Mouse (Mus musculus) limb, embryonic 13.5 days (tissue): ENCODE data around the gene Brd3os. TPM values are rescaled to one million over a fixed set of nuclear protein-coding genes. Genes with fewer than 3 reads are reported as not detected.
A peak's percentile ranks its signal among the peaks of the same experiment; 100 is the strongest.

Source experiments
- ATAC-seq: fragments of 200-750 bp; cut with Nextera tagmentation; 2 replicates; pipeline ENCODE4 v1.8.0; 2017; ENCODE audit warnings: low read depth, moderate number of reproducible peaks, moderate TSS enrichment; ENCODE audit not compliant: low FRiP score
- H3K27ac ChIP-seq: fragments of 300-500 bp; sonication (generic); 2 replicates; pipeline ENCODE4 v1.5.1; 2015; ENCODE audit warnings: inconsistent platforms, mild to moderate bottlenecking, moderate library complexity
- H3K27me3 ChIP-seq: fragments of 300-500 bp; sonication (generic); 2 replicates; pipeline ENCODE4 v1.6.1; 2015; ENCODE audit warnings: mild to moderate bottlenecking, inconsistent platforms
- H3K36me3 ChIP-seq: fragments of 300-500 bp; sonication (generic); 2 replicates; pipeline ENCODE4 v1.6.1; 2015; ENCODE audit warnings: inconsistent platforms, mild to moderate bottlenecking, moderate library complexity
- H3K4me1 ChIP-seq: fragments of 300-500 bp; sonication (generic); 2 replicates; pipeline ENCODE4 v1.6.1; 2015; ENCODE audit warnings: inconsistent platforms
- H3K4me2 ChIP-seq: fragments of 300-500 bp; sonication (generic); replicated peaks from 2 replicates; pipeline ENCODE4 v1.6.1; 2015; ENCODE audit warnings: inconsistent platforms, mild to moderate bottlenecking, moderate library complexity
- H3K4me3 ChIP-seq: fragments of 300-500 bp; sonication (generic); 2 replicates; pipeline ENCODE4 v1.5.1; 2015; ENCODE audit warnings: moderate library complexity, mild to moderate bottlenecking, inconsistent platforms
- H3K9ac ChIP-seq: fragments of 300-500 bp; sonication (generic); 2 replicates; pipeline ENCODE4 v1.6.1; 2015; ENCODE audit warnings: mild to moderate bottlenecking, inconsistent platforms
- H3K9me3 ChIP-seq: fragments of 300-500 bp; sonication (generic); 2 replicates; pipeline ENCODE4 v1.6.1; 2016; ENCODE audit warnings: inconsistent platforms
- WGBS: fragments of 180-500 bp; shearing (Covaris S2); methylation state at CpG from one replicate; pipeline ENCODE4 v1.1.7; 2015; 5-methylcytosine and 5-hydroxymethylcytosine counted together
- polyA plus RNA-seq: library from polyadenylated mRNA; unstranded; fragments of >200 nt; fragmentation: Nextera tagmentation; extraction: Ambion mirVana; gene quantifications from 2 replicates; pipeline ENCODE4 v1.2.1, GENCODE M21; 2015

Brd3os gene
- polyA plus RNA-seq = 14.8 and 15.5 TPM in 2 replicates

GRCm38 (mm10) chr2:27441767-27442707, at the start of gene Brd3os:
Gene Brd3os (plus strand): TSS chr2:27442324.
- no peaks in the 10 kb centered on the region for H3K9me3 ChIP-seq
- WGBS = 2% methylated on average over 36 of the region's 36 CpGs
- peak within 1 kb of the TSS; percentile 84 for H3K4me2 ChIP-seq
- peak; percentile 90 for ATAC-seq
- H3K4me3 ChIP-seq = peak within 1 kb of the TSS; percentile 69
- peak within 1 kb of the TSS; percentile 79 for H3K9ac ChIP-seq
- H3K36me3 ChIP-seq = peaks cover 28% of the 10 kb centered on the region
- H3K27me3 ChIP-seq = no peaks in the 10 kb centered on the region
- H3K27ac ChIP-seq = peak within 1 kb of the TSS; percentile 65; the same call in 1 of the 2 replicates
- peaks cover 17% of the 10 kb centered on the region for H3K4me1 ChIP-seq

- no peak for ATAC-seq
- no peaks in the 10 kb centered on the region for H3K36me3 ChIP-seq
- H3K9ac ChIP-seq = no peak overlapping the region
- no peak overlapping the region for H3K4me2 ChIP-seq
- no peaks in the 10 kb centered on the region for H3K27me3 ChIP-seq
- 72% methylated on average over 10 of the region's 10 CpGs for WGBS
- peaks cover 66% of the 10 kb centered on the region for H3K4me1 ChIP-seq
- H3K27ac ChIP-seq = no peak overlapping the region
- no peak overlapping the region for H3K4me3 ChIP-seq
- H3K9me3 ChIP-seq = peaks cover 3% of the 10 kb centered on the region
Observed at GRCm38 (mm10) chr2:27394158-27394832, 47.8 kb upstream of the Brd3os start.

DNA sequence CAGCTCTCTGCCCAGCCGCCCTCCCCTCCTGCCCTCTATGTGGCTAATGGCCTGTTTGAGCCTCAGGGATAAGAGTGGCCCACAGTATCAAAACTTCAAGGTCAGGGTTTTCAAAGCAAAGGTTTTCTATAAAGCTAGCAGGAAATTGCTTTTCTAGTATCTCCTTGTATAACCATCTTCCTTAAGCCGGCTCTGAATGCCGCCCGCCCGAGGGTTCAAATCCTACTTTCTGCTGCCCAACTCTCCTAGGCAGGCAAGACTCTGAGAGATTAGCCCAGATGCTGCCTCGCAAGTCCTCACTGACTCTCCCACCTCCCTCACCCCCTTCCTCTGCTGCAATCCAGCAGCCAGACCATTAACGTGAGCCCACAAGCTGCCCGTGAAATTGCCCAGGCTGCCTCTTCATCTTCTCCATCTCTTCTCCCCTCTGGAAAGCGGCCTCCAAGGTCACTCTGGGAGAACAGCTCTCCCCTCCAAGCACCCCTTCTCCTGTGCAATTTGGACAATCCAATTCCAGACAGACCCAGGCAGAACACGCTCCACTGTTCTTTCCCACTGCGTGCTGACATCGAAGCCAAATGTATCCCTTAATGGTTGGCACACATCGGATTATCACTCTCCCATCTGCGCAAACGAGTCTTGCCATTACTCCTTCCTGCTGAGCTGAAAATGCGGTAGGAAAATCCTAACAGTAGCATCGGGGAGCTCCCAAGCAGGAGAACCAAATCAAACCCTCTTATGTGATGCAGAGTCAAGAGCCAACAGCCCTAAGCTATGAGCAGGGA, 45.3 kb upstream of the Brd3os start:
- Histone ChIP-seq H3K36me3 (no peaks in the 10 kb centered on the region), H3K27ac (no peak overlapping the region), H3K4me2 (no peak overlapping the region), H3K9me3 (peaks cover 12% of the 10 kb centered on the region), H3K4me3 (no peak overlapping the region), H3K9ac (peak overlapping the region; percentile 26; the same call in 1 of the 2 replicates), H3K4me1 (peaks cover 42% of the 10 kb centered on the region), H3K27me3 (no peaks in the 10 kb centered on the region)
- no peak for ATAC-seq
- 53% methylated on average over 17 of the region's 17 CpGs for WGBS

GRCm38 (mm10) chr2:27400083-27400482, 42.0 kb upstream of the Brd3os start:
- Histone ChIP-seq H3K4me1 (peaks cover 38% of the 10 kb centered on the region), H3K9me3 (peaks cover 12% of the 10 kb centered on the region), H3K9ac (no peak overlapping the region), H3K4me3 (no peak overlapping the region), H3K27me3 (no peaks in the 10 kb centered on the region), H3K36me3 (no peaks in the 10 kb centered on the region), H3K27ac (no peak overlapping the region), H3K4me2 (no peak overlapping the region)
- no peak for ATAC-seq
- 92% methylated on average over 2 of the region's 2 CpGs for WGBS

DNA sequence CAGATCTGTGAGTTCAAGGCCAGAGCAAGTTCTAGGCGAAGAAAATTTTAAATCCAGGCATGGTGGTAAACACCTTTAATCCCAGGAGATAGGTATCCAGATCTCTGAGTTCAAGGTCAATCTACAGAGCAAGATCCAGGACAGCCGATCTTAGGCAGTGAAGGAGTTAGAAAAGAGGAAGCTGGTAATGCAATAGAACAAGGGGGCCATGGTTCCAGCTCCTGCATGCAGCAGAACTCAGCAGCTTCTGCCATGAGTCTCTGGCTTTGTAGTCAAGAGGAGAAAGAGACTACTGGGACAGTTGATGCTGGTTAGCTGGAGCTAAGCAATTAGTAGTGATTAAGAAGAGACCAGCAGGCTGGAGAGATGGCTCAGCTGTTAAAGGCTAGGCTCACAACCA, 40.6 kb upstream of the Brd3os start:
- Histone ChIP-seq H3K4me1 (peaks cover 33% of the 10 kb centered on the region), H3K27me3 (no peaks in the 10 kb centered on the region), H3K4me3 (no peak overlapping the region), H3K4me2 (no peak overlapping the region), H3K27ac (no peak overlapping the region), H3K9ac (no peak overlapping the region), H3K9me3 (peaks cover 12% of the 10 kb centered on the region), H3K36me3 (no peaks in the 10 kb centered on the region)
- WGBS = 80% methylated on average over 2 of the region's 2 CpGs
- no peak for ATAC-seq

DNA sequence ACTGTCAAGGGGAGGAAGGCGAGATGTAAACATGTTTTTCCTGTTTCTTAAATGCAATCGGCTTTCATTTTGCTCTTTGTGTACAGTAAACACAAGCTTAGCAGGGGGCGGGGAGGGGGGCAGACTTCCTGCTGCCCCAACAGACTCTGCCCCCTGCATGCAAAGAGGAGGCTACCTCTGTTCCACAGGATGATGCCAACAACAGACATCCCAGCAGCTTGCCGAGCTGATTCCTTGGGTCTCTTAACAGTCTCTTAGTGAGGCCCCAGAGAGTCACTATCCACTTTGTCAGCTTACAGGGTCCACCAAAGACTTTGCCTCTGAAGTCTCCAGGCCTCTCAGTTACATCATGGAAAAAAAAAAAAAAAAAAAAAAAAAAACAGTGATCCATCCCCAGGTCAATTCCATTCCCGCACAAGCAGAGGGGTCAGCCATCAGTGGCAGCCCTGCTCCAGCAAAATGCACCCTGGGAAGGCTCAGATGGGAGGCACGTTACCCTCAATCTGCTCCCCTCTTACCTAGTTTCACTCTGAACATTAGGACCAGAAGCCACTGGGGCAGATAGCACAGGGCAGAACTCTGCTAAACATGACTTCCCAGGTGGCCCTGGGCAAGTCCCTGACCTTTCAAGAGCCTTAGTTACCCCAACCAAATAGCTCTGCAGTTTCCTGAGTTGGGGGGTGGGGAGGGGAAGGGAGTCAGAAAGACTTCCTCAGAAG, 37.6 kb upstream of the Brd3os start:
- no peaks in the 10 kb centered on the region for H3K36me3 ChIP-seq
- H3K9me3 ChIP-seq = peaks cover 6% of the 10 kb centered on the region; the same call in 1 of the 2 replicates
- no peak overlapping the region for H3K4me3 ChIP-seq
- H3K4me1 ChIP-seq = peaks cover 32% of the 10 kb centered on the region
- H3K27ac ChIP-seq = peak overlapping the region; percentile 10; the same call in 1 of the 2 replicates
- no peak for ATAC-seq
- 54% methylated on average over 6 of the region's 6 CpGs for WGBS
- H3K9ac ChIP-seq = peak overlapping the region; percentile 40
- no peak overlapping the region for H3K4me2 ChIP-seq
- no peaks in the 10 kb centered on the region for H3K27me3 ChIP-seq

DNA sequence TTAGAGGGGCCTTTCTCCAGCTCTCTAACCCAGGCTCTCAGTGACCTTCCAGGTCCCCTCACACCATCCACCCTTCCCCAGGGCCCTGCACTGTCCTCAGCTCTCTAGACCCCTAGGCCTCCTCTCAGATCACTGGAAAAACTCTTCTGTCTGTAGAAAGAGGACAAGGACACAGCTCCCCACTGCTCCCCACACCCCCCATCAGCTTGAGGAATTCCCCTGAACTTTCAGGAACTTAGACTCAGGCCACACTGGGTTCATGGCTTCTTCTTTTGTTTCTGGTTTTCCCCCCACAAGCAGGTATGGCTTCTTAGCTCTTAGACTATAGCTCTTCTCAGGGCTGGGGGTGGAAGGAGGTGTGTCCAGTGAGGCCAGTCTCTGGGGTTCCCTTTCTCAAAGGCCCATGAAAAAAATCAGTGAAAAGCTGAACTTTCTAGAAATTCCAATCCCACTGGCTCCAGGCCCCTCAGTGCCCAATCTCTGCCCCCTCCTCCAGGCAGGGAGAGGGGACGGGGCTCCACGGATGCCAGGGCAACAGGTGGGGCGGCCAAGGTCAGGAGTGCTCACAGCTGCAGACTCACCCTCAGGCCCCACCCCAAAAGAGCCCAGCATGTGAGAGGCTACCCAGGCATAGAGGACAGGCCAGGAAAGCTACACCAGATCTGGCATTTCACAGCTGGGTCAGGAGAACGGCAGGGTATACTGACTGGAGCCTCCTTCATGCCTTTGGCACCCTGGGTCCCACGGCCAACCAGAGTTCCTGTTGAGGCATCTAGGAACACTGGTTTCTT, 36.8 kb upstream of the Brd3os start:
- WGBS = 55% methylated on average over 5 of the region's 5 CpGs
- no peaks in the 10 kb centered on the region for H3K36me3 ChIP-seq
- H3K27me3 ChIP-seq = no peaks in the 10 kb centered on the region
- peak overlapping the region; percentile 10; the same call in 1 of the 2 replicates for H3K27ac ChIP-seq
- peaks cover 32% of the 10 kb centered on the region for H3K4me1 ChIP-seq
- H3K9me3 ChIP-seq = no peaks in the 10 kb centered on the region
- no peak for ATAC-seq
- H3K4me3 ChIP-seq = no peak overlapping the region
- no peak overlapping the region for H3K4me2 ChIP-seq
- peak overlapping the region; percentile 40 for H3K9ac ChIP-seq

DNA sequence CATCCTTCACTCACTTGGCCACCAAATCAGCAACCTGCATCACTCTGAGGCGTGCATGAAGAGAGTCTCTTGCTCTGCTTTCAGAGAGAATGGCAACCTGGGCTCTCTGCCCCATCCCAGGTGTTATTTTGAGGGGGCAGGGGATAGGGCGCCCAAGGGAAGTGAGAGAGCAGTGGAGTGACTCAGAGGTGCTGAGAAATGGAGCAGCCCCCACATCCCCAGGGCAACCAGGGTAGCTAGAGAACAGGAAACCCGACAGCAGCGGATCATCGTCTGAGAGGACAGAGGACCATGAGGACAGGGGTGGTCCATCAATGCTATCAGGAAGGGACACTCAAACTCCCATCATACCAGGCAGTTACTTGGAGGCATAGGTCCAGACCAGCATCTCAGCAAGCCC, 35.2 kb upstream of the Brd3os start:
- Histone ChIP-seq H3K4me1 (peaks cover 44% of the 10 kb centered on the region), H3K9ac (no peak overlapping the region), H3K4me2 (no peak overlapping the region), H3K9me3 (no peaks in the 10 kb centered on the region), H3K27me3 (no peaks in the 10 kb centered on the region), H3K36me3 (no peaks in the 10 kb centered on the region), H3K27ac (no peak overlapping the region), H3K4me3 (no peak overlapping the region)
- ATAC-seq = no peak
- WGBS = 82% methylated on average over 5 of the region's 5 CpGs

DNA sequence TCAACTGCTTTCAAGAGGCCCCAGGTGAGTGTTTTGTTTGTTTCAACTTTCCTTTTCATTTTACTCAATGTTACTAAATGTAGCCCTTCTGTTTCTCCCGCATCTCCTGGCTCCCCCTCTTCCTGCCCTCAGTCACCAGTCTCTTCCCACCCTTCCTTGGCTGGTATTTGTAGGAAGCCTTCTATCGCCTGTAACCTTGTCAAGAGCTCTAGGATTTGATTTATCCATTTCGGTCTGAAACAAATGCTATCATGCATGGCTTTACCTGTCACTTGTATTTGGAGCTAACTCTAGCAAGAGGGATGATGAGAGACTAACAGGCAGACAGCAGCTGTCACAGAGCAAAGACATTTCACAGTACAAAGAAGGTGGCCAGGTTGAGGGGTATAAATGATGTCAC, 33.9 kb upstream of the Brd3os start:
- H3K36me3 ChIP-seq = no peaks in the 10 kb centered on the region
- no peak for ATAC-seq
- peaks cover 55% of the 10 kb centered on the region for H3K4me1 ChIP-seq
- 75% methylated on average over 3 of the region's 3 CpGs for WGBS
- H3K4me2 ChIP-seq = no peak overlapping the region
- H3K9me3 ChIP-seq = no peaks in the 10 kb centered on the region
- no peak overlapping the region for H3K27ac ChIP-seq
- H3K4me3 ChIP-seq = no peak overlapping the region
- no peaks in the 10 kb centered on the region for H3K27me3 ChIP-seq
- no peak overlapping the region for H3K9ac ChIP-seq

DNA sequence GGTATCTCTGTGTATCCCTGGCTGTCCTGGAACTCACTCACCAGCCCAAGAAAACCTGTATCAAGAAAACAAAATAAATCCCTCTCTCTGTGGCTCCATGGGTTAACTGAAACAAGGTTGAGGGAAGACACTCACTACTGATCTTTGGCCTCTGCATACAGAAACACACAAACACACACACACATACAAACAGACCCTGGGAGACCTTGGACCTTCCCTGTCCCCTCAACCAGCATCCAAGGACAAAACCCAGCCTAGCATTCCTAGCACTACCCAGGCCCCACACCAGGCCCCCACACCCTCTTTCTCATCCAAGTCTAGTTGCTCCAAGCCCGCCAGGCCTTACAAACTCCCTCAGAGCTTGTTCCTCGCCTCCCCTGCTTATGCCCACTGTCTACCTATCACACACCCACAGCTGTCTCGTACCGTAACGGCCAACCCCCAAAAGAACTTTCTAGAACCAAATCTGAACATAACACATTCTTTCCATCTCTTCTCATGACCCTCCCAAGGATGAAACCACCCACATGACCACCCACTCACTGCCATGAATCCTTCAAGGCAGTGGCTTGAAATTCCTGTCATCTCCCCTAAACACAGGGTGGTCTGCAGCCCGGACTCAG, 31.5 kb upstream of the Brd3os start:
- no peak overlapping the region for H3K27ac ChIP-seq

More for the DNA sequence above, 31.5 kb upstream of the Brd3os start:
- Histone ChIP-seq H3K9ac (no peak overlapping the region), H3K4me1 (peaks cover 58% of the 10 kb centered on the region), H3K27me3 (no peaks in the 10 kb centered on the region), H3K4me3 (no peak overlapping the region), H3K4me2 (no peak overlapping the region), H3K9me3 (no peaks in the 10 kb centered on the region), H3K36me3 (no peaks in the 10 kb centered on the region)
- 85% methylated on average over 6 of the region's 6 CpGs for WGBS
- ATAC-seq = no peak
